ENCODE assay signal across 8 mouse cellular contexts in the genomic region with DNA sequence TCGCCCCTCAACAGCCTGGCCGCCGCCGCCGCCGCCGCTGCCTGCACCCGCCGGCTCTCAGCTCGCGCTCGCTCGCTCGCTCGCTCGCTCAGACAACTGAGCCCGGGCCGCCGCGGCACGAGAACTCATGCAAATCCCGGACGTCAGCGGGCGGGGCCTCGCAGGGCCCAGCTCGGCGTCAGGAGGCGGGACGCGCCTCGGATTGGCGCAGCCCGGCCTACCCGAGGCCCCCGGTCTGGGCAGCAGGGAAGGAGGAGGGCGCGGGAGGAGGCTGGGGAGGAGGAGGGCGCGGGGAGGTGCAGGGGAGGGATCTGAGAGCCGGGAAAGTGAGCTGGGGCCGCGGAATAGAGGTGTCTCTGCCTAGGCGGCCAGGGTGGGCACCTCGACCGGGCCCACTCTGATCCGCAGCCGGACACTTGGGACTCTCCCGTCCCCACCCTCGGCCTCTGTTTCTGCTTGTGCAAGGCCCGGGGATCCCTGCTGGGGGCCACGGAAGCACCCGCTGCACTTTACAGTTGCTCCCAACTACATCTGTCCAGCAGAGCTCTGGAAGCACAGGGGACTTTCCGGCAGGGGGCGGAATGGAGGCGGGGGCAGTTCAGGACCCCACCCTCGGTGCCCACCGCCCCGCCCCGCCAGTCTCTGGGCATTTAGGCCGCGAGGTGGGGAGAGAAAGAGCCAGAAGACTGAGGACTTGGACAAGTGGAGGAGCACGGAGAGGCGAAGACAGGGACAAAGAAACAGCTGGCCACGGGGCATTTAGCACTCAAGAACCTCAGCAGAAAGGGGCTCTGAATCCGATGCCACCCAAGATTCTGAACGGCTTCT. TPM values are rescaled to one million over a fixed set of nuclear protein-coding genes. Genes with fewer than 3 reads are reported as not detected.
DNase-seq lines count a peak whose midpoint lies in the region; ATAC-seq lines count a peak whose summit lies in the region.

Gene Cbx4 (minus strand): TSS at position 78 of the 828 bp plus-strand sequence.

- 1% methylated on average over 53 of the region's 67 CpGs for WGBS in hindbrain, embryonic 14.5 days

- H3K27me3 ChIP-seq in hindbrain, embryonic 14.5 days (ENCODE audit: control insufficient read depth, insufficient read depth, low read length), result peaks cover 50% of the 10 kb centered on the region

- H3K4me1 ChIP-seq in hindbrain, embryonic 14.5 days (replicated peaks; ENCODE audit: control insufficient read depth, insufficient read depth, low read length), result peaks cover 56% of the 10 kb centered on the region

- ATAC-seq in hindbrain, embryonic 14.5 days (ENCODE audit: low FRiP score), result peak; percentile 88

- H3K36me3 ChIP-seq in hindbrain, embryonic 14.5 days (replicated peaks; ENCODE audit: control insufficient read depth, insufficient read depth), result peaks cover 10% of the 10 kb centered on the region

- DNase-seq in R1 (ENCODE audit: low read depth, low spot score), result peak; percentile 93
- peak; percentile 93 to 97 for DNase-seq in cerebellum, postnatal 10 days
- DNase-seq in frontal cortex, postnatal 36 days (ENCODE audit: low spot score in 2 of 2), result peak; percentile 80 to 84
- peak; percentile 94 for DNase-seq in hindbrain, embryonic 14.5 days (ENCODE audit: low spot score)
- peak; percentile 82 for DNase-seq in left cerebral cortex, adult 11 months (ENCODE audit: low spot score)
- DNase-seq in lung, postnatal 36 days, result peak; percentile 95
- DNase-seq in right cerebral cortex, adult 18-20 months, result peak; percentile 93
- DNase-seq in urinary bladder, adult 2 months (ENCODE audit: low spot score), result peak; percentile 88

- H3K4me2 ChIP-seq in hindbrain, embryonic 14.5 days (replicated peaks), result peak within 1 kb of the TSS; percentile 98

- H3K27ac ChIP-seq in hindbrain, embryonic 14.5 days, result peak within 1 kb of the TSS; percentile 98

- H3K4me3 ChIP-seq in hindbrain, embryonic 14.5 days (replicated peaks; ENCODE audit: low read length), result peak within 1 kb of the TSS; percentile 86

- peak within 1 kb of the TSS; percentile 95 for H3K9ac ChIP-seq in hindbrain, embryonic 14.5 days

- no peaks in the 10 kb centered on the region for H3K9me3 ChIP-seq in hindbrain, embryonic 14.5 days (ENCODE audit: control insufficient read depth, low read length)

RNA-seq across cellular contexts. Expression of gene Cbx4, which starts in this region (rescaled TPM):
- polyA plus RNA-seq in hindbrain, embryonic 14.5 days (2014; fragmentation: Nextera tagmentation; extraction: Ambion mirVana), result 16.8 and 20.2 TPM in 2 replicates
- polyA plus RNA-seq in urinary bladder, adult 2 months (2012; rRNA removed), result 32.2 and 36.0 TPM in 2 replicates

Comparison
In these comparisons a context has a peak if more than half of its experiments do, and no peak if none do; other contexts are left out.
1. Peak in every context shown above with its lines: DNase-seq, ATAC-seq, H3K4me3 ChIP-seq and H3K27ac ChIP-seq.